Mouse (Mus musculus) embryonic stem cell, embryonic (primary cell): Measurements from ENCODE around the gene Gm10135.
"Not testable (repeated sequence)": the region's sequence is repeated elsewhere in the genome, so short reads cannot be mapped to it uniquely, and the experiment has no call there.

ENCODE experiments used
- CTCF ChIA-PET, 4 experiments: fragments of 300-600 bp in 2 of 4; fragments of 350-600 bp in 2 of 4; sonication (Branson Sonifier 250); formaldehyde crosslinking; loops; one replicate each; lab custom pipeline; 2022; ENCODE audit warnings: inconsistent platforms in 2 of 4; lab: Charles Lee
- POLR2A ChIA-PET, 4 experiments: fragments of 300-600 bp in 2 of 4; fragments of 350-600 bp in 2 of 4; sonication (Branson Sonifier 250); formaldehyde crosslinking; loops; one replicate each; lab custom pipeline; 2022; ENCODE audit warnings: antibody characterized with exemption in 4 of 4, inconsistent platforms in 1 of 4; lab: Charles Lee

Gm10135 gene

GRCm38 (mm10) chr5:72984091-72984490 is 9.6 kb upstream of the Gm10135 start:
- POLR2A ChIA-PET, result interaction anchor here (0.6 to 1.3 kb wide), 12 partner anchors 9 to 399 kb away, joined by 3 to 10 read pairs (median 3); partner anchors contain the start of gene Slain2 (in 1 of the 4)
- CTCF ChIA-PET, result interaction anchor here (0.5 to 3.4 kb wide), 42 partner anchors 8 to 659 kb away, joined by 3 to 45 read pairs (median 4); partner anchors contain the start of genes Cwh43 (in 1 of the 4) and Fryl (in 1 of the 4)

- POLR2A ChIA-PET, result no interaction called here
- CTCF ChIA-PET, result interaction anchor here in 2 of 4 experiments (0.6 to 1.3 kb wide), 2 partner anchors 8 to 97 kb away, joined by 4 to 5 read pairs; no protein-coding TSS in a partner anchor
Measured at GRCm38 (mm10) chr5:72976539-72976938, 2.0 kb upstream of the Gm10135 start.

GRCm38 (mm10) chr5:72975996-72976395 is 1.5 kb upstream of the Gm10135 start:
- POLR2A ChIA-PET, result interaction anchor here in 1 of 4 experiments (1.0 kb wide), 1 partner anchor 43 kb away, joined by 3 read pairs; no protein-coding TSS in a partner anchor
- CTCF ChIA-PET, result interaction anchor here in 1 of 4 experiments (1.3 kb wide), 1 partner anchor 8 kb away, joined by 5 read pairs; no protein-coding TSS in a partner anchor

GRCm38 (mm10) chr5:72972934-72973333 is 1.6 kb downstream of the Gm10135 start:
- POLR2A ChIA-PET, result interaction anchor here in 2 of 4 experiments (0.7 to 1.4 kb wide), 7 partner anchors 11 to 184 kb away, joined by 3 to 6 read pairs (median 3); no protein-coding TSS in a partner anchor
- CTCF ChIA-PET, result interaction anchor here (0.6 to 2.3 kb wide), 8 partner anchors 11 to 410 kb away, joined by 3 to 11 read pairs (median 4); no protein-coding TSS in a partner anchor

GRCm38 (mm10) chr5:72972435-72972834 is 2.1 kb downstream of the Gm10135 start:
- CTCF ChIA-PET, result interaction anchor here (0.6 to 2.3 kb wide), 8 partner anchors 12 to 410 kb away, joined by 3 to 11 read pairs (median 4); no protein-coding TSS in a partner anchor

GRCm38 (mm10) chr5:72965706-72966105 is 8.8 kb downstream of the Gm10135 start:
- CTCF ChIA-PET, result interaction anchor here in 2 of 4 experiments (0.5 to 1.0 kb wide), 2 partner anchors 18 to 291 kb away, joined by 3 read pairs; no protein-coding TSS in a partner anchor
- POLR2A ChIA-PET, result no interaction called here

More at GRCm38 (mm10) chr5:72972435-72972834, 2.1 kb downstream of the Gm10135 start:
- POLR2A ChIA-PET, result interaction anchor here in 2 of 4 experiments (0.7 to 1.4 kb wide), 8 partner anchors 12 to 185 kb away, joined by 3 to 6 read pairs (median 3); no protein-coding TSS in a partner anchor

- POLR2A ChIA-PET, result interaction anchor here in 2 of 4 experiments (0.7 to 1.3 kb wide), 2 partner anchors 46 to 92 kb away, joined by 3 read pairs; partner anchors contain the start of genes Slain2 (in 1 of the 2) and Tec (in 1 of the 2)
- CTCF ChIA-PET, result no interaction called here
Measured at GRCm38 (mm10) chr5:72960096-72960495, 14.4 kb downstream of the Gm10135 start.

- POLR2A ChIA-PET, result interaction anchor here in 1 of 4 experiments (2.1 kb wide), 1 partner anchor 15 kb away, joined by 5 read pairs; no protein-coding TSS in a partner anchor
Measured at GRCm38 (mm10) chr5:72957281-72957680, 17.2 kb downstream of the Gm10135 start.

GRCm38 (mm10) chr5:72953996-72954604 is 20.4 kb downstream of the Gm10135 start:
- CTCF ChIA-PET, result no interaction called here
- POLR2A ChIA-PET, result interaction anchor here in 2 of 4 experiments (0.5 to 2.1 kb wide), 2 partner anchors 11 to 395 kb away, joined by 3 to 4 read pairs; partner anchors contain the start of gene Nfxl1 (in 1 of the 2)

More at GRCm38 (mm10) chr5:72957281-72957680, 17.2 kb downstream of the Gm10135 start:
- CTCF ChIA-PET, result no interaction called here

- ChIA-PET POLR2A (interaction anchor here in 1 of 4 experiments (1.3 to 1.4 kb wide), 2 partner anchors 34 to 132 kb away, joined by 3 read pairs; no protein-coding TSS in a partner anchor), CTCF (interaction anchor here in 2 of 4 experiments (0.6 to 1.1 kb wide), 2 partner anchors 34 to 121 kb away, joined by 3 to 5 read pairs; no protein-coding TSS in a partner anchor)
Measured at GRCm38 (mm10) chr5:72950252-72950651, 24.2 kb downstream of the Gm10135 start.

- ChIA-PET CTCF (no interaction called here), POLR2A (interaction anchor here in 1 of 4 experiments (1.0 to 1.8 kb wide), 2 partner anchors 15 to 174 kb away, joined by 3 to 5 read pairs; no protein-coding TSS in a partner anchor)
Measured at GRCm38 (mm10) chr5:72948136-72948535, 26.4 kb downstream of the Gm10135 start.

GRCm38 (mm10) chr5:72940906-72941432 is 33.5 kb downstream of the Gm10135 start:
- POLR2A ChIA-PET, result interaction anchor here in 1 of 4 experiments (1.5 kb wide), 1 partner anchor 26 kb away, joined by 3 read pairs; no protein-coding TSS in a partner anchor
- CTCF ChIA-PET, result no interaction called here

GRCm38 (mm10) chr5:72939311-72939710 is 35.2 kb downstream of the Gm10135 start:
- POLR2A ChIA-PET, result no interaction called here

GRCm38 (mm10) chr5:72938421-72938820 is 36.1 kb downstream of the Gm10135 start:
- CTCF ChIA-PET, POLR2A ChIA-PET: not testable (repeated sequence)

More at GRCm38 (mm10) chr5:72939311-72939710, 35.2 kb downstream of the Gm10135 start:
- CTCF ChIA-PET, result no interaction called here

GRCm38 (mm10) chr5:72933026-72933675 is 41.4 kb downstream of the Gm10135 start:
- ChIA-PET CTCF (no interaction called here), POLR2A (interaction anchor here in 3 of 4 experiments (0.6 to 5.7 kb wide), 12 partner anchors 12 to 131 kb away, joined by 3 to 57 read pairs (median 4); partner anchors contain the start of genes Slain2 (in 2 of the 3) and Tec (in 1 of the 3))

- CTCF ChIA-PET, result interaction anchor here in 1 of 4 experiments (1.1 kb wide), 1 partner anchor 35 kb away, joined by 3 read pairs; no protein-coding TSS in a partner anchor
- POLR2A ChIA-PET, result interaction anchor here in 3 of 4 experiments (1.5 to 16.7 kb wide), 4 partner anchors 12 to 26 kb away, joined by 3 to 284 read pairs (median 39); partner anchors contain the start of gene Slain2 (in 2 of the 3)
Measured at GRCm38 (mm10) chr5:72927074-72927473, 47.4 kb downstream of the Gm10135 start.

- ChIA-PET CTCF (interaction anchor here in 1 of 4 experiments (1.2 kb wide), 1 partner anchor 9 kb away, joined by 3 read pairs; the partner anchor contains the start of gene Slain2), POLR2A (interaction anchor here in 2 of 4 experiments (0.6 to 16.7 kb wide), 2 partner anchors 22 to 235 kb away, joined by 3 to 284 read pairs; no protein-coding TSS in a partner anchor)
Measured at GRCm38 (mm10) chr5:72922796-72923195, 51.7 kb downstream of the Gm10135 start.
